Mouse (Mus musculus): ENCODE data around the gene Slc35e4. TPM values are rescaled to one million over a fixed set of nuclear protein-coding genes. Genes with fewer than 3 reads are reported as not detected.

Gene Slc35e4
- polyA plus RNA-seq, 1 experiment from 2014 or later, result 3.5 TPM

- Histone ChIP-seq H3K4me3 (no peak overlapping the region), H3K4me1 (peaks cover 21% of the 10 kb centered on the region), H3K27ac (replicated peaks) (no peak overlapping the region), H3K36me3 (replicated peaks) (no peaks in the 10 kb centered on the region), H3K27me3 (replicated peaks; ENCODE audit: low read depth, poor library complexity, severe bottlenecking) (no peaks in the 10 kb centered on the region), H3K9me3 (no peaks in the 10 kb centered on the region)
- 85% methylated on average over 9 of the region's 9 CpGs for WGBS
- no peak for DNase-seq (ENCODE audit: low spot score)
These were observed 19.4 kb upstream of the Slc35e4 start for GRCm38 (mm10) chr11:3933756-3934285.

DNA sequence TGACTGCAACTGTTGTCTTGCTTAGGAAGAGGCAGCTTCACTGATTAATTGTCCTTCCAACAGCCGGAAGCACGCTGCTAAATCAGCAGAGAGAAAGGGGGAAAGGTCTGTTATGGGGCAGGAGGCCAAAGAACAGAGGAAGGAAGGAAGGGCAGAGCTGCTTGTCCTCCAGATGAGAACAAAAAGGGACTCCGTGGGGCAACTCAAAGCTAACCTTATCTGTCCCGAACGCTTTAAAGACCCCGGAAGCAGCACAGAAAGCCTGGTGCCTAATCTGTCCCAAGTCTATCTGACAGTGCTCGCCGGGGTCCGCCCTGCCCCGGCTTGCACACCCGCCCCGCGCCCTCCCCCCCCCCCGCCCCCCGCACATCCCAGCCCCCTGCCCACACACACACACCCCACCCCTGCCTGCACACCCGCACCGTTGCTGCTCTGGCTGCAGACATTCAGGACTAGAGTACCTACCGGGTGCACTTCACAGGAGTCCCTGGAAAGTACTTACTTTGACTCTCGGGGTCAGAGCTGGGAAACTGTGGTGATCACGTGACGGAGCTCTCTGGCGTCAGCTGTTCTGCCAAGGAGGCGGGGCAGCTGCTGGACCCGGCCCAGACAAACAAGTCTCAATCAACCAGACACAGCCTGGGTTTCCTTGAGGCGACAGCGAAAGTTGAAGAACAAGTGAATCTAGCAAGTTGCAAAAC is 17.2 kb upstream of the Slc35e4 start, which contains the start of gene Tcn2:
Gene Tcn2 (minus strand): TSS at position 649 of the 701 bp plus-strand sequence.
- peak within 1 kb of the TSS; percentile 73 for H3K4me3 ChIP-seq
- no peaks in the 10 kb centered on the region for H3K27me3 ChIP-seq (replicated peaks; ENCODE audit: low read depth, poor library complexity, severe bottlenecking)
- peak; percentile 86 for DNase-seq (ENCODE audit: low spot score)
- H3K36me3 ChIP-seq (replicated peaks), result peaks cover 8% of the 10 kb centered on the region; the same call in 1 of the 2 replicates
- WGBS, result under 1% methylated on average over 23 of the region's 26 CpGs
- H3K27ac ChIP-seq (replicated peaks), result peak within 1 kb of the TSS; percentile 84
- H3K4me1 ChIP-seq, result peaks cover 21% of the 10 kb centered on the region
- H3K9me3 ChIP-seq, result no peaks in the 10 kb centered on the region

- Histone ChIP-seq H3K36me3 (replicated peaks) (peaks cover 12% of the 10 kb centered on the region; the same call in 1 of the 2 replicates), H3K27ac (replicated peaks) (peak overlapping the region; percentile 84), H3K4me1 (peaks cover 21% of the 10 kb centered on the region), H3K4me3 (peak overlapping the region; percentile 73), H3K9me3 (no peaks in the 10 kb centered on the region), H3K27me3 (replicated peaks; ENCODE audit: low read depth, poor library complexity, severe bottlenecking) (no peaks in the 10 kb centered on the region)
- 28% methylated on average over 6 of the region's 6 CpGs for WGBS
- no peak for DNase-seq (ENCODE audit: low spot score)
These were observed 16.5 kb upstream of the Slc35e4 start for GRCm38 (mm10) chr11:3930931-3931330.

- 81% methylated on average over 4 of the region's 4 CpGs for WGBS
- Histone ChIP-seq H3K4me3 (no peak overlapping the region), H3K27me3 (replicated peaks; ENCODE audit: low read depth, poor library complexity, severe bottlenecking) (no peaks in the 10 kb centered on the region), H3K4me1 (peaks cover 21% of the 10 kb centered on the region), H3K27ac (replicated peaks) (no peak overlapping the region), H3K9me3 (no peaks in the 10 kb centered on the region), H3K36me3 (replicated peaks) (peaks cover 20% of the 10 kb centered on the region; the same call in 1 of the 2 replicates)
- no peak for DNase-seq (ENCODE audit: low spot score)
These were observed 15.6 kb upstream of the Slc35e4 start for GRCm38 (mm10) chr11:3930019-3930418.

DNA sequence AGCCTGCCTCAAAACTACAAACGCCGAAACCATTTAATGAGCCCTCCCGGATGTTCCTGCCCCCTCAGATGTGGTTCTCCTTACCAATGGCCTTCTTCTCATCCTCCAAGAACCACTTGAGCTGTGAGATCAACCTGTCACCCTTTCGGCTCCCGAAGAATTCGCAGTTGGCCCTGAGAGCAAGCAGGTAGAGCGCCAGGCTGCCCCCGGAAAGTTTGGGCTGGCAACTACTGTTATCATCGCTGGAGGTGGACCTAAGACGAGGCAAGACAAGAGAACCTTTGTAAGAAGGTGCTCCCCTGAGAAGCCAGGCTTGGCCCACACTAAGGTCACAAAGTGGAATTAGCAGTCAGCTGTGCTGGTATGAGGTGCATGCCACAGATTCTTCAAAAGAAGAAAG is 11.5 kb upstream of the Slc35e4 start:
- Histone ChIP-seq H3K4me1 (peaks cover 4% of the 10 kb centered on the region; the same call in 1 of the 2 replicates), H3K36me3 (replicated peaks) (peaks cover 45% of the 10 kb centered on the region), H3K27me3 (replicated peaks; ENCODE audit: low read depth, poor library complexity, severe bottlenecking) (no peaks in the 10 kb centered on the region), H3K4me3 (no peak overlapping the region), H3K27ac (replicated peaks) (no peak overlapping the region), H3K9me3 (no peaks in the 10 kb centered on the region)
- WGBS, result 92% methylated on average over 10 of the region's 10 CpGs
- no peak for DNase-seq (ENCODE audit: low spot score)

DNA sequence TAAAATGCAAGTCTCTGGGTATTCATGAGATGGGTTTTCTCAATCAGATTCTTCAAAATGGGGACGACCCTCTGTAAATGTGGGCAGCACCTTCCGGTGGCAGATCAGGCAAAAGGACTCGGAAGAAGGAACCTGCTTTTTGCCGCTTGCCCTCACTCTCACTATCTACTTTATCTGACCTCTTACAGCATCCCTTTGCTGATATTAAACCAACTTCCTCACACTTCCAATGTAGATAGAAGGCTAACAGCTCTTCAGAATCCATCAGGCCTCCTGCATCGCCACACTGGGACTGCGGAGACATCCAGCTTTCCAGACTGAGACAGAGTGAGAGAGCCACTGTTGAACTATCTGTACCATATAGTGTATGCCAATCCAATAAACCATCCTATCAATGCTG is 8.3 kb upstream of the Slc35e4 start:
- Histone ChIP-seq H3K4me3 (no peak overlapping the region), H3K9me3 (no peaks in the 10 kb centered on the region), H3K27me3 (replicated peaks; ENCODE audit: low read depth, poor library complexity, severe bottlenecking) (no peaks in the 10 kb centered on the region), H3K4me1 (no peaks in the 10 kb centered on the region), H3K27ac (replicated peaks) (no peak overlapping the region), H3K36me3 (replicated peaks) (peaks cover 45% of the 10 kb centered on the region)
- DNase-seq (ENCODE audit: low spot score), result no peak
- WGBS, result 92% methylated on average over 6 of the region's 6 CpGs

DNA sequence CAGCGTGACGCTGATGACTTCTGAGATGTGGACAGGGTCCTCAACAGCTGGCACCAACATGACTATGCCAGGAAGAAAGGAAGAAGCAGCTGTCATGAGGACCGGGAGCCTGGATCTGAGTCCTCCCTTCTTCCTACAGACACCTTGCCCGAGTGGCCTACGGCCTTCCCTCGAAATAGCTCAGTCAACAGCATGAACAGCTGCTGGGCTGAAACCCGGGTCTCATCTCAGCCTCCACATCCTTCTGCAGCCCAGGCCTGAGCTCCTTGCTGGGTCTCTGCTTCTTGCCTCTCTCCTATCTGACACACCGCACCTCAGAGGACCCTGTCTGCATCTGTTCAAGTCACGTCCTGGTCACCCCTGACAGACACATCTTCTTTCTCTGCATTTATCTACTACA is 7.7 kb upstream of the Slc35e4 start:
- Histone ChIP-seq H3K9me3 (no peaks in the 10 kb centered on the region), H3K4me1 (no peaks in the 10 kb centered on the region), H3K4me3 (no peak overlapping the region), H3K36me3 (replicated peaks) (peaks cover 43% of the 10 kb centered on the region), H3K27ac (replicated peaks) (no peak overlapping the region), H3K27me3 (replicated peaks; ENCODE audit: low read depth, poor library complexity, severe bottlenecking) (no peaks in the 10 kb centered on the region)
- 94% methylated on average over 9 of the region's 9 CpGs for whole genome bisulfite sequencing
- no peak for DNase-seq (ENCODE audit: low spot score)

- WGBS, result 34% methylated on average over 8 of the region's 8 CpGs
- Histone ChIP-seq H3K36me3 (replicated peaks) (peaks cover 39% of the 10 kb centered on the region), H3K4me3 (no peak overlapping the region), H3K27ac (replicated peaks) (no peak overlapping the region), H3K27me3 (replicated peaks; ENCODE audit: low read depth, poor library complexity, severe bottlenecking) (no peaks in the 10 kb centered on the region), H3K4me1 (no peaks in the 10 kb centered on the region), H3K9me3 (no peaks in the 10 kb centered on the region)
- DNase-seq (ENCODE audit: low spot score), result peak; percentile 58
These were observed 6.9 kb upstream of the Slc35e4 start for GRCm38 (mm10) chr11:3921281-3921850.

DNA sequence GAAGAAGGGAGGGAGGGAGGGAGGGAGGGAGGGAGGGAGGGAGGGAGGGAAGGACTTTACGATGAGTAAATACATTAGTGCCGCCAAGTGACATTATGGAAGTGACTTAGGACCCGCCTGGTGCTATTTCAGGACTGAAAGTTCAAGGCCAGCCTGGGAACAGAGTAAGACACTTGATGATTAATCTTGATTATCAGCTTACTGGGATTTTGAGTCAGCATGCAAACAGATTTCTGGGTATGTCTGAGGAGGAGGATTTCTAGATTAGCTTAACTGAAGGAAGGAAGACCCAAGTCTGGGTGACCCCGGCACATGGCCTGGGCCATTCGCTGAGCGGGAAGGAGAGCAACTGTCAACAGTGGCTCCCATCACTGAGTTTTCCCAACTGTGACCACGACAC is 6.0 kb upstream of the Slc35e4 start:
- 90% methylated on average over 7 of the region's 7 CpGs for WGBS
- H3K4me1 ChIP-seq, result no peaks in the 10 kb centered on the region

DNA sequence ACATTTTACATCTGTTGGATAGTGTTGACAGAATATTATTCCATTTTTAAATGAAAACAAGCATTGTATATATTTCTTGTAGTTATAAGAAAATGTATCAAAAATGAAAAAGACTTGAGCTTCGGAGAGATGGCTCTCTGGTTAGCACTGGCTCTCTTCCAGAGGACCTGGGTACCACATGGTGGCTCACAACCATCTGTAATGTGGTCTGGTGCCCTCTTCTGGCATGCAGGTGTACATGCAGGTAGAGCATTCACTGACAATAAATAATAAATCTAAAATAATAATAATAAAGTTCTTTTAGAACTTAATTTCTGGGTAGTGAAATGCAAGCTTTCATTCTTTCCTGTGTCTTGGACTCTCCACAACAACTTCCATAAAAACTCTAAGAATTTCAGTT is 4.3 kb upstream of the Slc35e4 start:
- Histone ChIP-seq H3K4me1 (peaks cover 8% of the 10 kb centered on the region), H3K36me3 (replicated peaks) (peaks cover 15% of the 10 kb centered on the region), H3K27ac (replicated peaks) (no peak overlapping the region), H3K9me3 (no peaks in the 10 kb centered on the region), H3K4me3 (no peak overlapping the region), H3K27me3 (replicated peaks; ENCODE audit: low read depth, poor library complexity, severe bottlenecking) (no peaks in the 10 kb centered on the region)
- no peak for DNase-seq (ENCODE audit: low spot score)
- 72% methylated on average over 1 of the region's 1 CpGs for WGBS

More for the DNA sequence above, 6.0 kb upstream of the Slc35e4 start:
- no peak for DNase-seq (ENCODE audit: low spot score)
- H3K36me3 ChIP-seq (replicated peaks), result peaks cover 33% of the 10 kb centered on the region
- no peak overlapping the region for H3K27ac ChIP-seq (replicated peaks)
- H3K4me3 ChIP-seq, result no peak overlapping the region
- H3K27me3 ChIP-seq (replicated peaks; ENCODE audit: low read depth, poor library complexity, severe bottlenecking), result no peaks in the 10 kb centered on the region
- no peaks in the 10 kb centered on the region for H3K9me3 ChIP-seq

DNA sequence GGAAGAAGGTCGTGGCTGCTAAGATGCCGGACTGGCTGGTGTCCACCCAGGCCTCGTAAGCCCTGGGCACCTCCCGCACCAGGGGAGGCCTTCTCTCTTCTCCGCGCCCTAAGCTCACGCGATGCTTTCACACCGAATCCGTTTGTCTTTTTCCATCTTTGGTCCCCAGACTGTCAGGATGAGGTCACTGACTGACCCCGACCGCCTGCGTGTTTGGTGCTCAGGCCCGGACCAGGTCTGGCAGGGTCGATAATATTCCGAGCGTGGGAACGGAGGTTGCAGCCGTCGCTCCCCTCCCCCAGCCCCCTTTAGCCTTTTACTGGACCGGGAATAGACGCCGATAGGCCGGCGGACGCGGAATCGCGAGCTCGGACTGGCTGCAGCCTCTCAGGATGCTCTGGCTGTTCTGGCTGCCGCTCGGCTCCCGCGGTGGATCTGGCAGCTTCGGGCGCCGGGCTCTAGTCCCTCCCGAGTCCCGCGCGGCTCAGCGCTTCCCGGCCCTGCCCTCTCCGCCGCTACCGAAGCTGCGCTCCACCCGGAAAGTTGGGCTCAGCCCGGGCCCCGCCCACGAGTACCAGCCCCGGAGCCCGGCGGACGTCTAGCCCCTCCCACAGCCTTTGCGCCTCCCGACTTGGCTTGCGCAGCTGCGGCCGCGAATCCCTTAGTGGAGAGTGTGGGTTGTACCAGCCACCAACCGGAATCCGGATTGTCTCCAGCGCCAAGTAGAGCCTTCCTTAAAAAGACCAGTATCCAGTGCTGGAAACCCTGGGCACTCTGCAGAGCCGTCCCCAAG is 952 bp downstream of the Slc35e4 start:
- H3K9me3 ChIP-seq, result no peaks in the 10 kb centered on the region
- under 1% methylated on average over 65 of the region's 65 CpGs for WGBS
- peak overlapping the region; percentile 71 for H3K4me3 ChIP-seq
- H3K27me3 ChIP-seq (replicated peaks; ENCODE audit: low read depth, poor library complexity, severe bottlenecking), result peaks cover 32% of the 10 kb centered on the region
- H3K4me1 ChIP-seq, result peaks cover 38% of the 10 kb centered on the region
- peak; percentile 90 for DNase-seq (ENCODE audit: low spot score)
- H3K36me3 ChIP-seq (replicated peaks), result 0 out of 2 replicates have a peak, but pooled peaks cover 3% of the 10 kb centered on the region
- peak overlapping the region; percentile 70 for H3K27ac ChIP-seq (replicated peaks)

DNA sequence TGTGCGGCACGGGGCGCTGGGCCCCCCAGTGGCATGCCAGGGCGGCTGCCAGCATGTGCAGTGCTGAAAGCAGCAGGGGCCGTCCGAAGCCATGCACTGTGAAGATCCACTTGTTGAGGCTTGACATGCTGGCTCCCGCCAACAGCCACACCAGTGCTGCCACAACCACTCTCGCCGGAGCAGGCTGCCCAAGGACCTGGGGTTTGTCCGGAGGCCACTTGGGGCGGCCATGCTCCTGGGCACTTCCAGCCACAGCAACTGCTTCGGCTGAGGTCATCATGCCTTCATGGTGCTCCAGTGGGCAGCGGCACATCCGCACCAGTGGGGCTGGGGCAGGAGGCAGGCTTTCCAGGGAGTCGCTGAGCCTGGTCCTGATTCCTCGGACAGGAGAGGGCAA is 1.6 kb downstream of the Slc35e4 start:
- peaks cover 38% of the 10 kb centered on the region for H3K4me1 ChIP-seq
- 0 out of 2 replicates have a peak, but pooled peaks cover 3% of the 10 kb centered on the region for H3K36me3 ChIP-seq (replicated peaks)
- 3% methylated on average over 16 of the region's 16 CpGs for WGBS
- peak overlapping the region; percentile 70 for H3K27ac ChIP-seq (replicated peaks)
- H3K9me3 ChIP-seq, result no peaks in the 10 kb centered on the region
- peak; percentile 52 for DNase-seq (ENCODE audit: low spot score)
- peaks cover 32% of the 10 kb centered on the region for H3K27me3 ChIP-seq (replicated peaks; ENCODE audit: low read depth, poor library complexity, severe bottlenecking)
- peak overlapping the region; percentile 71 for H3K4me3 ChIP-seq

Measured in embryonic facial prominence, embryonic 10.5 days (tissue).